Mouse (Mus musculus): ENCODE data around the gene Il2rb. TPM values are rescaled to one million over a fixed set of nuclear protein-coding genes. Genes with fewer than 3 reads are reported as not detected.
A peak's percentile ranks its signal among the peaks of the same experiment; 100 is the strongest.

Il2rb gene
- total RNA-seq, 1 experiment from 2014 or later: 102 TPM

GRCm38 (mm10) chr15:78457193-78457592, 37.9 kb downstream of the Il2rb start:
- ATAC-seq (replicated peaks; ENCODE audit: insufficient number of reproducible peaks, low FRiP score, low TSS enrichment, poor library complexity, severe bottlenecking): peak; percentile 57

GRCm38 (mm10) chr15:78456051-78456450, 39.0 kb downstream of the Il2rb start:
- no peak for ATAC-seq (replicated peaks; ENCODE audit: insufficient number of reproducible peaks, low FRiP score, low TSS enrichment, poor library complexity, severe bottlenecking)

GRCm38 (mm10) chr15:78455168-78455567, 39.9 kb downstream of the Il2rb start:
- ATAC-seq (replicated peaks; ENCODE audit: insufficient number of reproducible peaks, low FRiP score, low TSS enrichment, poor library complexity, severe bottlenecking): no peak

GRCm38 (mm10) chr15:78452929-78453328, 42.1 kb downstream of the Il2rb start:
- ATAC-seq (replicated peaks; ENCODE audit: insufficient number of reproducible peaks, low FRiP score, low TSS enrichment, poor library complexity, severe bottlenecking): no peak

- no peak for ATAC-seq (replicated peaks; ENCODE audit: insufficient number of reproducible peaks, low FRiP score, low TSS enrichment, poor library complexity, severe bottlenecking)
These were observed 43.9 kb downstream of the Il2rb start for GRCm38 (mm10) chr15:78451201-78451600.

- ATAC-seq (replicated peaks; ENCODE audit: insufficient number of reproducible peaks, low FRiP score, low TSS enrichment, poor library complexity, severe bottlenecking): 0 out of 2 replicates have a peak, but pooled peaks have one; percentile 1
These were observed 44.7 kb downstream of the Il2rb start for GRCm38 (mm10) chr15:78450419-78450768.

- peak; percentile 35 for ATAC-seq (replicated peaks; ENCODE audit: insufficient number of reproducible peaks, low FRiP score, low TSS enrichment, poor library complexity, severe bottlenecking)
These were observed 45.2 kb downstream of the Il2rb start for GRCm38 (mm10) chr15:78449694-78450418.

- ATAC-seq (replicated peaks; ENCODE audit: insufficient number of reproducible peaks, low FRiP score, low TSS enrichment, poor library complexity, severe bottlenecking): no peak
These were observed 45.9 kb downstream of the Il2rb start for GRCm38 (mm10) chr15:78449131-78449530.

- ATAC-seq (replicated peaks; ENCODE audit: insufficient number of reproducible peaks, low FRiP score, low TSS enrichment, poor library complexity, severe bottlenecking): peak; percentile 40; the same call in 1 of the 2 replicates
These were observed 47.1 kb downstream of the Il2rb start for GRCm38 (mm10) chr15:78447746-78448535.

GRCm38 (mm10) chr15:78447121-78447520, 48.0 kb downstream of the Il2rb start:
- no peak for ATAC-seq (replicated peaks; ENCODE audit: insufficient number of reproducible peaks, low FRiP score, low TSS enrichment, poor library complexity, severe bottlenecking)

- ATAC-seq (replicated peaks; ENCODE audit: insufficient number of reproducible peaks, low FRiP score, low TSS enrichment, poor library complexity, severe bottlenecking): no peak
These were observed 51.2 kb downstream of the Il2rb start for GRCm38 (mm10) chr15:78443857-78444256.

GRCm38 (mm10) chr15:78442231-78442630, 52.8 kb downstream of the Il2rb start:
- no peak for ATAC-seq (replicated peaks; ENCODE audit: insufficient number of reproducible peaks, low FRiP score, low TSS enrichment, poor library complexity, severe bottlenecking)

GRCm38 (mm10) chr15:78438973-78439372, 56.1 kb downstream of the Il2rb start:
- no peak for ATAC-seq (replicated peaks; ENCODE audit: insufficient number of reproducible peaks, low FRiP score, low TSS enrichment, poor library complexity, severe bottlenecking)

- no peak for ATAC-seq (replicated peaks; ENCODE audit: insufficient number of reproducible peaks, low FRiP score, low TSS enrichment, poor library complexity, severe bottlenecking)
These were observed 56.6 kb downstream of the Il2rb start for GRCm38 (mm10) chr15:78438505-78438904.

GRCm38 (mm10) chr15:78438018-78438394, 57.1 kb downstream of the Il2rb start:
- ATAC-seq (replicated peaks; ENCODE audit: insufficient number of reproducible peaks, low FRiP score, low TSS enrichment, poor library complexity, severe bottlenecking): no peak

- no peak for ATAC-seq (replicated peaks; ENCODE audit: insufficient number of reproducible peaks, low FRiP score, low TSS enrichment, poor library complexity, severe bottlenecking)
These were observed 57.6 kb downstream of the Il2rb start for GRCm38 (mm10) chr15:78437237-78438017.

- no peak for ATAC-seq (replicated peaks; ENCODE audit: insufficient number of reproducible peaks, low FRiP score, low TSS enrichment, poor library complexity, severe bottlenecking)
These were observed 58.5 kb downstream of the Il2rb start for GRCm38 (mm10) chr15:78436380-78437192.

- no peak for ATAC-seq (replicated peaks; ENCODE audit: insufficient number of reproducible peaks, low FRiP score, low TSS enrichment, poor library complexity, severe bottlenecking)
These were observed 59.4 kb downstream of the Il2rb start for GRCm38 (mm10) chr15:78435681-78436080.
